Mouse (Mus musculus) heart, embryonic 16.5 days (tissue): ENCODE results near the gene Neurl1a. TPM values are rescaled to one million over a fixed set of nuclear protein-coding genes. Genes with fewer than 3 reads are reported as not detected.
A peak's percentile ranks its signal among the peaks of the same experiment; 100 is the strongest.
"Not testable (repeated sequence)": the region's sequence is repeated elsewhere in the genome, so short reads cannot be mapped to it uniquely, and the experiment has no call there.

ENCODE experiments used
- ATAC-seq: fragments of 200-750 bp; cut with Nextera tagmentation; replicated peaks from 2 replicates; pipeline ENCODE4 v1.8.0; 2017; ENCODE audit warnings: moderate number of reproducible peaks; ENCODE audit not compliant: insufficient read depth, low FRiP score; ENCODE audit errors: extremely low read depth
- H3K27ac ChIP-seq: fragments of 300-500 bp; sonication (generic); 2 replicates; pipeline ENCODE4 v1.5.1; 2014; ENCODE audit warnings: mild to moderate bottlenecking, low read length, control low read depth, moderate library complexity
- H3K27me3 ChIP-seq: fragments of 300-500 bp; sonication (generic); 2 replicates; pipeline ENCODE4 v1.6.1; 2014; ENCODE audit warnings: low read length, mixed read lengths; ENCODE audit not compliant: control insufficient read depth, insufficient read depth
- H3K36me3 ChIP-seq: fragments of 300-500 bp; sonication (generic); 2 replicates; pipeline ENCODE4 v1.6.1; 2014; ENCODE audit not compliant: control insufficient read depth, insufficient read depth
- H3K4me1 ChIP-seq: fragments of 300-500 bp; sonication (generic); 2 replicates; pipeline ENCODE4 v1.6.1; 2014; ENCODE audit warnings: low read length, mixed read lengths; ENCODE audit not compliant: control insufficient read depth, insufficient read depth
- H3K4me2 ChIP-seq: fragments of 300-500 bp; sonication (generic); 2 replicates; pipeline ENCODE4 v1.6.1; 2014; ENCODE audit warnings: low read depth, mild to moderate bottlenecking, control low read depth, low read length
- H3K4me3 ChIP-seq: fragments of 300-500 bp; sonication (generic); 2 replicates; pipeline ENCODE4 v1.5.1; 2014; ENCODE audit warnings: mild to moderate bottlenecking, control low read depth, low read length
- H3K9ac ChIP-seq: fragments of 300-500 bp; sonication (generic); 2 replicates; pipeline ENCODE4 v1.6.1; 2014; ENCODE audit warnings: low read length, control low read depth
- H3K9me3 ChIP-seq: fragments of 300-500 bp; sonication (generic); replicated peaks from 2 replicates; pipeline ENCODE4 v1.6.1; 2016; ENCODE audit warnings: low read length; ENCODE audit not compliant: control insufficient read depth
- WGBS: fragments of 180-500 bp; shearing (Covaris S2); extraction: QIAGEN DNeasy Blood & Tissue Kit; methylation state at CpG from one replicate; pipeline ENCODE4 v1.1.7; 2014; 5-methylcytosine and 5-hydroxymethylcytosine counted together
- polyA plus RNA-seq: library from polyadenylated mRNA; unstranded; fragments of >200 nt; fragmentation: Nextera tagmentation; extraction: Ambion mirVana; gene quantifications from 2 replicates; pipeline ENCODE4 v1.2.1, GENCODE M21; 2015

The Neurl1a gene
- polyA plus RNA-seq, 1 experiment from 2014 or later = 1.4 TPM

DNA sequence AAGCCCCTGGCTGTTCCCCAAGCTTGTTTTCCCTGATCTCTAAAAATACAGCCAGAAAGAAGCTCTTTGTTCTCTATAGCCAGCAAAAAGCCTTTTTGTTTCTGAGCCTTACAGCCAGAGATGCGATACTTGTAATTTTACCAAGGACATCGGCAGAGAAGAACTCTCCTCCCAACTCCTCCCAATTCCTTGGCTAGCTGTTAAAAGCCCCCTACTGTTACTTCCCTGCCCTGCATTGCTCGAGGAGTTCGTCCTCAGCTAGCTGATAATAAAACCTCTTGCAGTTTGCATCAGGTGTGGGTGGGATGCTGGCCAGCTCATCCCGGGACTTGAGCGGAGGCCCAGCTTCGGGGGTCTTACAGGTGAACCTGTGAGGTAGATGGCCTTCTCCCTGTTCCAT is 39.0 kb upstream of the Neurl1a start:
- H3K4me2 ChIP-seq = not testable (repeated sequence)

GRCm38 (mm10) chr19:47142438-47142837 is 36.2 kb upstream of the Neurl1a start:
- H3K27ac ChIP-seq = no peak overlapping the region
- H3K36me3 ChIP-seq = no peaks in the 10 kb centered on the region
- H3K9ac ChIP-seq = no peak overlapping the region
- no peak overlapping the region for H3K4me2 ChIP-seq
- no peaks in the 10 kb centered on the region for H3K9me3 ChIP-seq
- ATAC-seq = no peak
- H3K4me1 ChIP-seq = peaks cover 9% of the 10 kb centered on the region
- 73% methylated on average over 6 of the region's 6 CpGs for WGBS
- no peak overlapping the region for H3K4me3 ChIP-seq
- H3K27me3 ChIP-seq = no peaks in the 10 kb centered on the region; the same call in 1 of the 2 replicates

More for the DNA sequence above, 39.0 kb upstream of the Neurl1a start:
- not testable (repeated sequence) for ATAC-seq, H3K27me3 ChIP-seq, H3K4me3 ChIP-seq, H3K9me3 ChIP-seq, H3K36me3 ChIP-seq, H3K27ac ChIP-seq, H3K9ac ChIP-seq
- H3K4me1 ChIP-seq = peaks cover 19% of the 10 kb centered on the region
- 36% methylated on average over 7 of the region's 7 CpGs for WGBS

- H3K27ac ChIP-seq = no peak within 1 kb of the TSS
- H3K9ac ChIP-seq = no peak within 1 kb of the TSS
- WGBS = 82% methylated on average over 6 of the region's 6 CpGs
- no peak for ATAC-seq
- H3K36me3 ChIP-seq = no peaks in the 10 kb centered on the region
- H3K27me3 ChIP-seq = no peaks in the 10 kb centered on the region; the same call in 1 of the 2 replicates
- no peak within 1 kb of the TSS for H3K4me3 ChIP-seq
- H3K4me2 ChIP-seq = no peak within 1 kb of the TSS
- no peaks in the 10 kb centered on the region for H3K4me1 ChIP-seq
- no peaks in the 10 kb centered on the region for H3K9me3 ChIP-seq
Measured at GRCm38 (mm10) chr19:47144154-47144553, 34.5 kb upstream of the Neurl1a start, which contains the start of gene Calhm1. TSS of gene Calhm1 (minus strand) at chr19:47144254.

DNA sequence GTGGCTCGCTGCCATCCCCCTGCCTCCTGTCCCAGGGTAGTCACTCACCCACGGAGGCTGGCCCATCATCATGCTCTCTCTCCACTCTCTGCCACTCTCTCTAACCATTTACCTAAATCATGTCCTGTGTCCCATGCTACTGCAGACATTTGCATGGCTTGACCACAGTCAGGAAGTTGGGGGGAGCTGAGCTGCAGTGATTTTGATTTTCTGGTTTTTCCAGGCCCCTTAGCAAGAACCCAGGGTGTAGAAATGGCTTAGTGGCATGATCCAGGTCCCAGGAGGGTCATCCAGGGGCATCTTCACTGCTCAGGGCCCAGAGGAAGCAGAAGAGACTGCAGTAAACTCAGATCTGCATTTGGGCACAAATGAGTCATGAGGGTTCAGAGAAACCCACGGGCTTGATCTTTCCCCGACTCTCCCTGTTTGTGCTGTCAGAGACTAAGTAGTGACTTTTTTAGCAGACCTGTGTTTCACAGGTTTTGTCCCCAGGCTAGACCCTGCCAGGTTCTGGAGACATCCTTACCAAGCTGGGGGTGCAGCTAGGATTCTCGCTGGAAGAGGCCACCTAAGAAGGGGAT is 30.3 kb upstream of the Neurl1a start:
- Histone ChIP-seq H3K9ac (no peak overlapping the region), H3K4me1 (peaks cover 3% of the 10 kb centered on the region; the same call in 1 of the 2 replicates), H3K9me3 (no peaks in the 10 kb centered on the region), H3K27ac (no peak overlapping the region), H3K4me2 (no peak overlapping the region), H3K36me3 (no peaks in the 10 kb centered on the region), H3K4me3 (no peak overlapping the region), H3K27me3 (0 out of 2 replicates have a peak, but pooled peaks cover 2% of the 10 kb centered on the region)
- 70% methylated on average over 5 of the region's 5 CpGs for WGBS
- no peak for ATAC-seq

GRCm38 (mm10) chr19:47149854-47150253 is 28.8 kb upstream of the Neurl1a start:
- Histone ChIP-seq H3K27me3 (0 out of 2 replicates have a peak, but pooled peaks cover 2% of the 10 kb centered on the region), H3K4me1 (peaks cover 3% of the 10 kb centered on the region; the same call in 1 of the 2 replicates), H3K36me3 (no peaks in the 10 kb centered on the region), H3K9me3 (no peaks in the 10 kb centered on the region), H3K9ac (no peak overlapping the region), H3K4me3 (no peak overlapping the region), H3K4me2 (no peak overlapping the region), H3K27ac (no peak overlapping the region)
- 49% methylated on average over 4 of the region's 4 CpGs for WGBS
- no peak for ATAC-seq

DNA sequence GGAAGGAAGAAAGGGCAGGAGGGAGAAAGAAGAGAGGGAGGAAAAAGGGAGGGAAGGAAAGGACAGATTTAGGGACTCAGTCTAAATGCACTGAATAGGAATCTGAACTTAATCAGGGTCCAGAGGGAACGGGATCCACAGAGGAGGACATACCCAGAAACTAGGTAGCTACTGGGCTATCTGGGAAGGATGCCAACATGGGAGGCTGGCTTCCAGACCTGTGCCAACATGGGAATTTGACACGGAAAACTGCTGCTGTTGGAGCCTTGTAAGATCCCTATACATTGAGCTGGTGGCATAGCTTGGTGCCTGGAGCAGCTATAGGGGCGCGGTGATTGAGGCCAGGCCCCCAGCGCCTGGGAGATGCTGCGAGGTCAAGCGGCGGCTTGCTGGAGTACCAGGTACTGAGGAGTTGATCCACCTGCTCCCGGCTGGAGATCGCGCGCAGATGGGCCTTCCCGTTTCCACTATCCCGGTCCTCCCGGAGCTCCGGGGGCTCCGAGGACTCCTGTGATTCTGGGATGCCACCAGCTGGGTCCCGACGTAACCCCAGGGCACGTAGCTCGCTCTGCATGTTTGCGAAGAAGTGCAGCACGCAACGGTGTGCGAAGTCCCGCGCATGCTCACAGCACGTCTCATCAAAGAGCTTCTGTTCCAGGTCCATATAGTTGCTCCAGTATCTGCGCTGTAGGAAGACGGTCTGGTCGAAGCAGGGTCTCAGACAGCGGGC is 27.1 kb upstream of the Neurl1a start:
- Histone ChIP-seq H3K4me1 (peaks cover 3% of the 10 kb centered on the region; the same call in 1 of the 2 replicates), H3K9ac (peak overlapping the region; percentile 50; the same call in 1 of the 2 replicates), H3K27me3 (0 out of 2 replicates have a peak, but pooled peaks cover 2% of the 10 kb centered on the region), H3K4me3 (peak overlapping the region; percentile 33), H3K36me3 (no peaks in the 10 kb centered on the region), H3K9me3 (no peaks in the 10 kb centered on the region), H3K27ac (no peak overlapping the region), H3K4me2 (peak overlapping the region; percentile 60)
- WGBS = 23% methylated on average over 32 of the region's 32 CpGs
- ATAC-seq = no peak

DNA sequence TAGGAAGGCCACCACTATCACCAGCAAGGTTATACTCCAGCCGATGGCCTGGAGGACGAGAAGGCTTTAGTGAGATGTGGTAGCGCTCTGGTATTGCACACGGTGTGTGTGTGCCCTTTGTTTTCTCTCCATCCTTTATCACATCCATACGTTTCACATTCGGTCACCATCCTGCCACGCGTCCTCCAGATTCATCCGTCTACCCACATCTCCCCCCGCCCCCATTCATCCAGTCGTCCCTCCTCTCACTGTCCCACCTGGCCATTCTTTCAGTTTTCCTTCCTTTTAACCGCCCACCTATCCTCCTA is 26.6 kb upstream of the Neurl1a start:
- Histone ChIP-seq H3K4me1 (peaks cover 3% of the 10 kb centered on the region; the same call in 1 of the 2 replicates), H3K4me2 (peak overlapping the region; percentile 60), H3K9me3 (no peaks in the 10 kb centered on the region), H3K36me3 (no peaks in the 10 kb centered on the region), H3K4me3 (peak overlapping the region; percentile 33; the same call in 1 of the 2 replicates), H3K27ac (no peak overlapping the region), H3K27me3 (0 out of 2 replicates have a peak, but pooled peaks cover 2% of the 10 kb centered on the region), H3K9ac (no peak overlapping the region)
- WGBS = 63% methylated on average over 12 of the region's 12 CpGs
- ATAC-seq = no peak

- H3K4me2 ChIP-seq = no peak overlapping the region
- peaks cover 3% of the 10 kb centered on the region; the same call in 1 of the 2 replicates for H3K4me1 ChIP-seq
- H3K27me3 ChIP-seq = 0 out of 2 replicates have a peak, but pooled peaks cover 2% of the 10 kb centered on the region
- no peak overlapping the region for H3K4me3 ChIP-seq
- 90% methylated on average over 7 of the region's 7 CpGs for WGBS
- H3K9me3 ChIP-seq = no peaks in the 10 kb centered on the region
- ATAC-seq = no peak
- H3K36me3 ChIP-seq = no peaks in the 10 kb centered on the region
- no peak overlapping the region for H3K9ac ChIP-seq
- no peak overlapping the region for H3K27ac ChIP-seq
Measured at GRCm38 (mm10) chr19:47153767-47154166, 24.9 kb upstream of the Neurl1a start.

DNA sequence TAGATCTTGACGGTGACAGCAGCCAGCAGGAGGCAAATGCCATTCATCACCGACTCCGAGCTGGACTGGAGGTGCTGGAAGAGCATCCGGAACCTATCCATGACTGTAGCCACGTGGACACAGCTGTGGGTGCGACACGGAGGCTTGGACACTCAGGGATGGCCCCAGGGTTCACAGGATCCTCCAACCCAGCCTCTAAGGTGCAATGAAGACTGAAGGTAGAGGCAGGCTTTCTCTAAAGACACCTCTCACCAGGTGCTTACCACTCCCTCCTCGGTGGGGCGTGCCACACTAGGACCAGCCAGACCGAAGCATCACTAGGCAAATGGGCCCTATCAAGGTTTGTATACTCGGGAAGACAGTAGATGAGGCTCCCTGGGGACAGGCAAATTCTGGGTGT is 21.0 kb upstream of the Neurl1a start, which contains the start of gene Calhm3:
TSS of gene Calhm3 (minus strand) at position 101 of the 400 bp plus-strand sequence.
- no peak for ATAC-seq
- Histone ChIP-seq H3K27ac (no peak within 1 kb of the TSS), H3K4me3 (no peak within 1 kb of the TSS), H3K4me1 (no peaks in the 10 kb centered on the region), H3K27me3 (no peaks in the 10 kb centered on the region), H3K9me3 (no peaks in the 10 kb centered on the region), H3K4me2 (no peak within 1 kb of the TSS), H3K9ac (no peak within 1 kb of the TSS), H3K36me3 (no peaks in the 10 kb centered on the region)
- WGBS = 78% methylated on average over 11 of the region's 11 CpGs
